Mouse (Mus musculus): Measurements from ENCODE around the gene Rab43. TPM values are rescaled to one million over a fixed set of nuclear protein-coding genes. Genes with fewer than 3 reads are reported as not detected.

The Rab43 gene
- total RNA-seq, 1 experiment from 2014 or later, result 33.2 TPM

DNA sequence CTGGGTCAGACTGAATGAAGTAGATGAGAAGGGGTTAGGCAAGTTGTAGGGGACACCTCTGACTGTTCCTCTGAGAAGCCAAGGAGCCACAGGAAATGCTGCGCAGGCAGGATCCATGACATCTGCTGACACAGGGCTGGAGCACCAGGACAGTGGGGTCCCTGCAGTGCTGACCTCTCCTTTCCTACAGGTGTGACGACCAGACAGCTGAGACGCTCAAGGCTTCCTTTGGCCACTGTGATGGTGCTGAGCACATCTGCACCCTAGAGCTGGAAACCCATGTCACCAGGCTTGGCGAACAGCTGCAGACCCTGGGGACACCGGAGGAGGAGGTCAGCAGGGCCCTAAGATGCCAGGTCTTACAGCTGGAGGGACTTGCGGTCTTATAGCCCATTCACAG lies 60.4 kb downstream of the Rab43 start:
- no peak for DNase-seq

DNA sequence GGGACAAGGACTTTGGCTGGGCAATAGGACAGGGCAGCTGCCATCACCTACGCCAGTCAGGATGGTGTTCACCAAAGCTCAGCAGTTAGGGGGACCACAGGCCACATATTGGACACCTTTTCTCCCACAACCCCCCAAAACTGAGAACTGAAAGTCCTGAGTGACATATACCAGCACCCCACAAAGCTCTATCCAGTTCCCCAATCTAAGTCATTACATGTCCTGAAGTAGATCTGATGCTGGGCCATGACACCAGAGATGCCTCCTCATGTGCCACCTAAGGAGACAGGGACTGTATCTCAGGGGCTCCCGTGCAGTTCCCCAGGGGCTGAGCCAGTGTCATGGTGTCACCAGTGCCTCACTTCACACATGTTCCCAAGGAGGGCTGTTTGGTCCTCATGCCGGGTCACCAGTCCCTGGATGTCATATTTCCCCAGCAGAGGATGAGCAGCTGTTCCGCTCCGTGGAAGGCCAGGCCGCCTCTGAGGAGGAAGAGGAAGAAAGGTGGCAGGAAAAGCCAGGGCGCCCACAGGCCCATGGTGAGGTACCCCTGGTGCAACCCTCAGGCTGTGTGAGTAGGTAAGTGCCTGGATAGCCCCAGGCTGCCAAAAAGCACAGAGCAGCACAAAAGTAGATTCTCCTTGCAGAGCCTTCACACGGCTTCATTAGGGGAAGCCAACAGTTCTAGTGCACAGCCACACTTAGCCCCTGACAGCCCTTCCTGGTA lies 61.6 kb downstream of the Rab43 start:
- no peak for DNase-seq

DNA sequence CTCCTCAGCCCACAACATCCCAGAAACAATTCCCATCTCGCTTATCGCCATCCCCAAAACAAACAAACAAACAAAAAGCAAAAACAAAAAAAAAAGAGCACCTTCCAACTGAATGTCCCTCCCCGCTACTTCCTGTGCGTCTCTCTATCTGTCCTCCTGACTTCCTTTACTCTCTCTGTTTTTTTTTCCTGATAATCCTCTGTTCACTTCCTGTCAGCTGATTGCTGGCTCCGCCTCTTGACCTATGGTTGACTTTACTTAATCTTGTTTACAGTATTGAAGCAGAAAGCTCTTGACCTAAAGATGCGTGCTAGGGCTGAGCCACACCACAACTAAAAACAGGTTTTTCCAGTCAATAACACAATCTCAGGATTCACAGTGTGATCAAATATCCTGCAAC lies 63.4 kb downstream of the Rab43 start:
- no peak for DNase-seq

DNA sequence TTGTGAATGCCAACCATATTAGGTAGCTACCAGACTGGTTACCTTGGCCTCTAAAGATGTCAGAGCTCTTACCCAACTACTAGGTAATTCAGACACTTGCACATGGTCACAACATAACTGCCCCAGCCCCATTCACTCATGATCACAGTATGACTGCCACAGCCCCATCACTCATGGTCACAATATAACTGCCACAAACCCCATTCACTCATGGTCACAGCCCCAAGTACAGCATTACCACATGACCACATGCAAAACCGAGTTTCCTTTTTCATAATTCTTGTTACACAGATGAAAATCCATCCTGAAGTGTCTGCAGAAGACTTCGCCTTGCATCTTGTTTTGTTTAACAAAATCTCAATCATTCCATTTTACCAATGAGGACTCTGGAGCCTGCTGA lies 63.9 kb downstream of the Rab43 start:
- no peak for DNase-seq

DNA sequence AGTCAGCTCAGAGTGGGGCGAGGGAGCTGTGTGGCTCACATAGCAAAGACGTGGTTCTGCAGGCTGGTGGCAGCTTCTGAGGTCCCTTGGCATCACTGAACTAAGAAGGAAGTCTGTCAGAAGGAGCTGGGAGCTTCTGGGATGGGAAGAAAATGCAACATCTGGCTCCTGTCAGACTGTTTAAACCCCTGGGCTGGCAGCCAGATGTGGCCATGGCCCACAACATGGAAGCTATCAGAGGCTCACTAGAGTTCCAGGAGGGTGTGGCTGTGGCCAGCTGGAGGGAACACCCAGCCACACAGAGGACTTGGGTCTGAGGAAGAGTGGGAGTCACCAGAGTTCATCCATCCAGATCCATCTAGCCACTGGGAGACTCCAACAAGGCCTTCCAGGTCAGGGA lies 65.1 kb downstream of the Rab43 start:
- no peak for DNase-seq

DNA sequence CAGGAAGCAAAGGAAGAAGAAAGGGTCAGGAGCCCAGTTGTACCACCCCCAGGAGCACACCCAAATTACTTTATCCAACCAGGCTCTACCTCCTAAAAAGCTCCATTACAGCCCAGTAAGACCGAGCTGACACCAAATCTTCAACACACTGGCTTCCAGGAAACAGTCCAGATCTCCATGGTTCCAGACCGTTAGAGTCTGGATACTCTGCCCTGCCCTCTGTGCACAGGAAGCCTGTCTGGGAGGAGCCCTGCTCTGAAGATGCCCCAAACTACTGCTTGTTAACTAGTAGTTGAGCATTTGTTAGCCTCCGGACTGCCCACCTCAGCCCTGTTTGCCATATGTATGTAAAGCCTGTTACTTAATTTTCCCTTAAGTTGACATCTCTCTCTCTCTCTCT lies 65.9 kb downstream of the Rab43 start:
- DNase-seq, result no peak

DNA sequence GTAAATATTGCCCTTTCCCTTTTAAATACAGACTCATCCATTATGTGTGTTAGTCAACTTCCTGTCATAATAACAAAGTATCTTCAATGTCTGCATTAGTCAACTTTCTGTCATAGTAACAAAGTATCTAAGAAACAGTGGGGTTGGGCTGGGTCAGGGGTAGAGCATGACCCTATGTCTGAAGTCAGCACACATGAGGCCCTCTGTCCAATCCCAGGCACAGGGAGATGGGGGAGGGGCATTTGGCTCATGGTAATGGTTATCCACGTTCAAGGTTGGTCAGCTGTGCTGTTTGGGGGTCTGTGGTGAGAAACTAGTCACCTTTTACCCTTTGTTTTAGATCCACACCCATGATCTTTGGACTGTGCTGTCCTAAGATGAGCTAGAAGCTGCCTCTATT lies 66.7 kb downstream of the Rab43 start:
- DNase-seq, result peak; percentile 60

DNA sequence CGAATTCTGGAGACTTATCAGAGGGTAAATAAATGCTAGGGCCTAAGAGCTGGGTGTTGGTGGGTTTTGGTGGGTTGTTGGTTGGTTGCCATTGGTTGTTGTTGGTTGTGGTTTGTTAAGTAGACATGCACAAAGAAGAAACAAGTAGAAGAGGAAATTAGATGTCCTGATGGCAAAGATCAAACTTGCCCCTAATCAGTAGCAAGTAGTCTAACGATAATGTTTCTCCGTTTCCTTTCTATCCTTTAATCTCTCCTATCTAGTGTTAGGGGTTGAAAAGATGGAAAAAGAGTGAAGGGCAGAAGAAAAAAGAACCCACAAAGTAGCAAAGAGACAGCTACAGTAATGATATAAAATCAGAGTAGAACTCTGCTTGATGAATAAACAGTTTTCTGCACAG lies 67.3 kb downstream of the Rab43 start:
- DNase-seq, result no peak

DNA sequence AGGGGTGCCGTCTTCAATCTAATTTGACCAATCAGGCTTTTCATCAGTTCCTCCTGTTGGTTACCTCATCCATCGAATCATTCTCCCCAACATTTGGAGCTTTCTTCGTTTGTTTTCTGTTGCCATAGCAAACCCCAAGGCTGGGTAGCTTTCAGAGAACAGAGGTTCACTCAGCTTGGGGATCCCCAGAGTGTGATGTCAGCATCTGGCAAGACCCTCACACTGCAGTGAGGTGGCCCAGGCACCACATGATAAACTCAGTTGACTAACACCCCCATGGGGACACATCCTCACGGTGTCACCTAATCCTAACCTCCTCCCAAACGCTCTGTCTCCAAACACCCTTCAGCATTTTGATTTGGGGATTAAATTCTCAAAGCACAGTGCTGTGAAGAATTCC lies 68.7 kb downstream of the Rab43 start:
- no peak for DNase-seq

DNA sequence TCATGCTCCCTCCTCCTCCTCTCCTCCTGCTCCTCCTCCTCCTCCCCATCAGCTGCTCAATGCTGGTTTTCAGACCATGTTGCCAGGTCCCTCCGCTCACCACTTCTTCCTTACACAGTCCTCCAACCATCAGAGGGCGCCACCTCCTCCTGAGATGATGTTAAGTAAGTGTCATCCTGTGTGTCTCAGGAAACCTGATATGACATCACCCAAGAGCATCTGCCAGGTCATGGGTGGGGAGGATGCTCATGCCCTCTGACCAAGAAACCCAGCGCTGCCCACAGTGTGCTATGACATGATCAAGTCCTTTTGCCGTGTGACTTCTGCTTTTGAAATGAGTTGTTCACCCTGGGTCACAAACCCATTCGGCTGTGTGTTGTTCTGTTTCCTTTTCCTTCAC lies 69.2 kb downstream of the Rab43 start:
- peak; percentile 42 for DNase-seq

DNA sequence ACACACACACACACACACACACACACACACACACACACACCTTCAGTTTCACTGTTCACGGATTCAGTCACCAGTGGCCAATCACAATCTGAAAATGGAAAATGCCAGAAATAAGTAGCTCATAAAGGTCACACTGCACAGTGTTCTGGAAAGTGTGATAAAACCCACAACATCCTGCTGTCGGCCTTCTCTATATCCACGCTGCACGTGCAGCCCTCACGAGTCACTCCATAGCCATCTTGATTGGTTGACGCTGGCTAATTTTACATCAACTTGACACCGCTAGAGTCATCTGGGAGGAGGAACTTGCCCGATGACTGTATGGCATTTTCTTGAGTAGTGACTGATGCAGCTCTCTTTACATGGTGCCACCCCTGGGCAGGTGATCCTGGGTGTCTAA lies 70.0 kb downstream of the Rab43 start:
- no peak for DNase-seq

DNA sequence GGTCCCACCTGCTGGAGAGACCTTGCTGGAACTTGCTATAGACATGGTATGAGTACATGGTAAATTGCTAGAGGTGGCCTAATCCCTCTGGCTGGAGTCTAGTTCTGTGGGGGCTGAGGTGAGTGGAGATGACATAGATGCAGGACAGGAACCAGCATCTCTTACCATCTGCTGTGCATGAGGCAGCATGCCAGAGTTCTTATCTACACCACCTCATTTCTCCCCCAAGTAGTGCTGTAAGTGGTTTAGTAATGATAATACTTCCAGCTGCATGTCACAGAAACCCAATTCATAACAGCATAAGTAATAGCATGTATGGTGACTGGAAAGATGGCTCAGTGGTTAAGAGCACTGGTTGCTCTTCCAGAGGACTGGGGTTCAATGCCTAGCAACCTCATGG lies 71.5 kb downstream of the Rab43 start:
- DNase-seq, result no peak

DNA sequence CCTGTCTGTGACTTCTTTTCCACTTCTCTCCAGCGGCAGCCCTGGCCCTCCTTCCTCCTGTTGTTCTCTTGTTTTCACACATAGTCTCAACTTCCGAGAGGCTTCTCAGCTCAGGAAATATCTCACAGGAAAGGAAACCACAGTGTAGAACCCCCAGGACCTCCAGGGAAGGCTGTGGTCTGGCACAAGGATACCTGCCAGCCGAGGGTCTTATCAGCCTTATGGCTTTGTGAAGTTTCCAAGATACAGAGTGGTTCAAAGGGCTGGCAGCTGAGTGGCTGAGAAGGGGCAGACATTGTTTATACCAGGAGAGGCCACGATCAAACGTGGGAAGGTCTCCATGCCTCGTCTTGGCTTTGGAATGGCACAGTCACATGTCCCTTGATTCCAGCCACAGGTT lies 72.1 kb downstream of the Rab43 start:
- DNase-seq, result no peak

Other genes with a start within 250 kb of the Rab43 start
- 0.71 and 0.93 TPM in 2 replicates for gene Prokr1, start 221.4 kb downstream of the Rab43 start, total RNA-seq (2021)
- 5.9 and 6.9 TPM in 2 replicates for gene Aplf, start 140.0 kb downstream of the Rab43 start, total RNA-seq (2021)
- 1.1 and 2.5 TPM in 2 replicates for gene Efcc1, start 81.3 kb downstream of the Rab43 start, total RNA-seq (2021)
- 0.52 and 0.60 TPM in 2 replicates for gene Gp9, start 34.1 kb downstream of the Rab43 start, total RNA-seq (2021)
- 4.1 and 6.1 TPM in 2 replicates for gene Gm45140, start 23.6 kb upstream of the Rab43 start, total RNA-seq (2021)
- gene Isy1, start 26.6 kb upstream of the Rab43 start, total RNA-seq (2021), result 41.0 and 42.3 TPM in 2 replicates
- gene Cnbp, start 38.9 kb upstream of the Rab43 start, total RNA-seq (2021), result 392 and 410 TPM in 2 replicates
- gene Copg1, start 75.7 kb upstream of the Rab43 start, total RNA-seq (2021), result 93.2 and 98.2 TPM in 2 replicates
- gene Hmces, start 101.8 kb upstream of the Rab43 start, total RNA-seq (2021), result 23.3 and 24.8 TPM in 2 replicates
- 23.8 and 24.9 TPM in 2 replicates for gene H1fx, start 169.5 kb upstream of the Rab43 start, total RNA-seq (2021)
- 280 and 282 TPM in 2 replicates for gene Rab7, start 233.1 kb upstream of the Rab43 start, total RNA-seq (2021)

All from adrenal gland, postnatal 14 days (tissue).